ENCODE assay signal across 22 mouse cellular contexts in genomic region chr16:95790691-95791090, GRCm38 (mm10).
DNase-seq lines count a peak whose midpoint lies in the region; ATAC-seq and TF ChIP-seq lines count a peak whose summit lies in the region.
"Had no signal": no experiment of that assay in that cellular context is flagged by ENCODE, and none has a peak within 500 bp of the region (broad histone marks: within the 10 kb centered on the region; RNA-seq: fewer than 3 reads in every experiment).

No protein-coding gene starts in this region.

- DNase-seq in adrenal gland, adult 2 months: peak; percentile 54
- no peak for DNase-seq in adrenal gland, postnatal 4 days (ENCODE audit: low spot score in 2 of 2)
- DNase-seq in kidney, adult 2 months: peak; percentile 58
- peak; percentile 28 to 29 for DNase-seq in lung, postnatal 4 days
- no peak for DNase-seq in lung, adult 2 months
- no peak for DNase-seq in right cerebral cortex, postnatal 36 days (ENCODE audit: low spot score in 2 of 2)
- DNase-seq: cerebellum, adult 2 months; cerebellum, postnatal 36 days; forebrain, postnatal 0 days; gastrocnemius, postnatal 36 days; left cerebral cortex, postnatal 4 days; retina, postnatal 1 day had no signal

- TF ChIP-seq CTCF in kidney, adult 2 months (conservative IDR thresholded peaks at IDR 0.05; ENCODE audit: insufficient read depth, insufficient read length, low read depth, low read length): no peak
- TF ChIP-seq CTCF in lung, adult 2 months (IDR thresholded peaks at IDR 0.05; ENCODE audit: insufficient read depth, low read length): no peak

- no peak for ATAC-seq in kidney, embryonic 14.5 days (ENCODE audit: low FRiP score, low TSS enrichment)
- no peak for ATAC-seq in limb, embryonic 12.5 days (ENCODE audit: insufficient number of reproducible peaks, insufficient read depth, low FRiP score, low TSS enrichment, low read depth)
- ATAC-seq: forebrain, postnatal 0 days; hindbrain, postnatal 0 days; intestine, postnatal 0 days; liver, embryonic 12.5 days had no signal

- no peak overlapping the region for H3K27ac ChIP-seq in kidney, adult 2 months (ENCODE audit: insufficient read depth, low read depth, low read length)
- no peak overlapping the region for H3K27ac ChIP-seq in kidney, embryonic 14.5 days (ENCODE audit: low read depth, low read length)
- H3K27ac ChIP-seq in limb, embryonic 12.5 days: no peak overlapping the region
- H3K27ac ChIP-seq: forebrain, embryonic 10.5 days; hindbrain, postnatal 0 days; left cerebral cortex, adult 2 months; liver, embryonic 12.5 days; stomach, postnatal 0 days had no signal

- H3K4me1 ChIP-seq in kidney, adult 2 months (ENCODE audit: control insufficient read depth, insufficient read depth, low read length): no peaks in the 10 kb centered on the region
- H3K4me1 ChIP-seq in kidney, embryonic 14.5 days (ENCODE audit: control insufficient read depth, insufficient read depth, low read length): peaks cover 8% of the 10 kb centered on the region
- H3K4me1 ChIP-seq in lung, adult 2 months (ENCODE audit: control insufficient read depth, insufficient read depth, low read length): no peaks in the 10 kb centered on the region
- peaks cover 22% of the 10 kb centered on the region for H3K4me1 ChIP-seq in limb, embryonic 12.5 days (replicated peaks)
- H3K4me1 ChIP-seq: forebrain, embryonic 10.5 days; liver, embryonic 12.5 days had no signal

- WGBS in kidney, adult 2 months: 45% methylated on average over 4 of the region's 4 CpGs
- WGBS in kidney, embryonic 14.5 days: 65% methylated on average over 4 of the region's 4 CpGs
- 70% methylated on average over 4 of the region's 4 CpGs for WGBS in lung, adult 2 months
- 84% methylated on average over 4 of the region's 4 CpGs for whole genome bisulfite sequencing in limb, embryonic 12.5 days

- H3K4me2 ChIP-seq in kidney, embryonic 14.5 days (replicated peaks; ENCODE audit: low read depth, low read length): no peak overlapping the region
- H3K4me2 ChIP-seq in limb, embryonic 12.5 days: no peak overlapping the region
- H3K4me2 ChIP-seq: heart, embryonic 11.5 days; liver, embryonic 12.5 days had no signal

- no peaks in the 10 kb centered on the region for H3K27me3 ChIP-seq in kidney, adult 2 months (replicated peaks; ENCODE audit: control insufficient read depth, insufficient read depth, low read length)
- no peaks in the 10 kb centered on the region for H3K27me3 ChIP-seq in kidney, embryonic 14.5 days (ENCODE audit: control insufficient read depth, insufficient read depth, low read length)
- H3K27me3 ChIP-seq in limb, embryonic 12.5 days: no peaks in the 10 kb centered on the region
- H3K27me3 ChIP-seq: liver, embryonic 12.5 days had no signal

- H3K9ac ChIP-seq in kidney, embryonic 14.5 days (ENCODE audit: low read depth, low read length): no peak overlapping the region
- 0 out of 2 replicates have a peak overlapping the region, but pooled peaks have one; percentile 5 for H3K9ac ChIP-seq in limb, embryonic 12.5 days (replicated peaks)
- H3K9ac ChIP-seq: forebrain, postnatal 0 days; liver, embryonic 12.5 days had no signal

- peaks cover 3% of the 10 kb centered on the region; the same call in 1 of the 2 replicates for H3K9me3 ChIP-seq in kidney, embryonic 14.5 days (ENCODE audit: control insufficient read depth, low read length)
- H3K9me3 ChIP-seq in limb, embryonic 12.5 days: no peaks in the 10 kb centered on the region
- H3K9me3 ChIP-seq: forebrain, embryonic 10.5 days; G1E; liver, embryonic 12.5 days had no signal

- no peak overlapping the region for H3K4me3 ChIP-seq in kidney, adult 2 months (ENCODE audit: insufficient read depth, low read depth, low read length)
- no peak overlapping the region for H3K4me3 ChIP-seq in kidney, embryonic 14.5 days (ENCODE audit: low read length)
- no peak overlapping the region for H3K4me3 ChIP-seq in lung, adult 2 months (replicated peaks; ENCODE audit: extremely low read depth, low read depth, low read length)
- no peak overlapping the region for H3K4me3 ChIP-seq in limb, embryonic 12.5 days (replicated peaks)
- H3K4me3 ChIP-seq: forebrain, embryonic 10.5 days; left cerebral cortex, adult 2 months; liver, embryonic 12.5 days had no signal

- no peaks in the 10 kb centered on the region for H3K36me3 ChIP-seq in kidney, adult 2 months (ENCODE audit: control insufficient read depth, insufficient read depth, low read length)
- H3K36me3 ChIP-seq in kidney, embryonic 14.5 days (ENCODE audit: control insufficient read depth, insufficient read depth, low read length): no peaks in the 10 kb centered on the region
- H3K36me3 ChIP-seq in limb, embryonic 12.5 days: no peaks in the 10 kb centered on the region
- H3K36me3 ChIP-seq: forebrain, embryonic 10.5 days; G1E; liver, embryonic 12.5 days had no signal

- no peak for TF ChIP-seq POLR2A in kidney, adult 2 months (IDR thresholded peaks at IDR 0.05; ENCODE audit: low read depth, low read length)
- no peak for TF ChIP-seq POLR2A in lung, adult 2 months (IDR thresholded peaks at IDR 0.05; ENCODE audit: borderline replicate concordance, extremely low read depth, low read depth, low read length)

Comparison
In these comparisons a context has a peak if more than half of its experiments do, and no peak if none do; other contexts are left out.
1. DNase-seq: peak in adrenal gland, adult 2 months (single experiment), kidney, adult 2 months (single experiment) and lung, postnatal 4 days (2 of 2); none in adrenal gland, postnatal 4 days (0 of 2), lung, adult 2 months (single experiment) and right cerebral cortex, postnatal 36 days (0 of 2).